Mouse (Mus musculus): ENCODE results near the gene Stk24. TPM values are rescaled to one million over a fixed set of nuclear protein-coding genes. Genes with fewer than 3 reads are reported as not detected.

Gene Stk24
- 100 to 1,000 TPM; 290 to 295 TPM for total RNA-seq (2023)

GRCm38 (mm10) chr14:121379827-121380145, at the start of gene Stk24:
Stk24 (minus strand) TSS chr14:121380011.

Other genes starting within 250 kb of the Stk24 start
- gene Slc15a1, start 125.2 kb upstream of the Stk24 start, total RNA-seq (2023): not detected